Mouse (Mus musculus) kidney, postnatal 36 days (tissue): ENCODE data around the gene Myh7b.

Source experiments
- DNase-seq, 2 experiments: peaks; one replicate each; pipeline ENCODE4 v3.0.0; 2021 to 2022; ENCODE audit warnings: mixed read lengths in 2 of 2

The Myh7b gene

GRCm38 (mm10) chr2:155635961-155636360, 24.9 kb downstream of the Myh7b start:
- no peak for DNase-seq

GRCm38 (mm10) chr2:155636881-155637280, 25.9 kb downstream of the Myh7b start:
- DNase-seq = no peak

- peak; percentile 30 to 68 for DNase-seq
These were observed 26.4 kb downstream of the Myh7b start for GRCm38 (mm10) chr2:155637411-155637810.

GRCm38 (mm10) chr2:155640656-155641055, 29.6 kb downstream of the Myh7b start:
- no peak for DNase-seq

GRCm38 (mm10) chr2:155641540-155642472, 30.8 kb downstream of the Myh7b start:
- peak; percentile 85 to 86 for DNase-seq

- DNase-seq = no peak
These were observed 34.7 kb downstream of the Myh7b start for GRCm38 (mm10) chr2:155645746-155646145.

- DNase-seq = no peak
These were observed 41.6 kb downstream of the Myh7b start for GRCm38 (mm10) chr2:155652618-155653017.

GRCm38 (mm10) chr2:155655759-155656372, 44.9 kb downstream of the Myh7b start:
- no peak for DNase-seq

GRCm38 (mm10) chr2:155662390-155662789, 51.4 kb downstream of the Myh7b start:
- no peak for DNase-seq

GRCm38 (mm10) chr2:155663097-155663496, 52.1 kb downstream of the Myh7b start:
- peak; percentile 63 to 76 for DNase-seq

- DNase-seq = no peak
These were observed 53.0 kb downstream of the Myh7b start for GRCm38 (mm10) chr2:155663910-155664460.

- DNase-seq = no peak
These were observed 56.9 kb downstream of the Myh7b start for GRCm38 (mm10) chr2:155667881-155668280.

GRCm38 (mm10) chr2:155668461-155668860, 57.4 kb downstream of the Myh7b start:
- peak in 1 of 2 experiments; percentile 68 for DNase-seq

- DNase-seq = peak; percentile 26 to 57
These were observed 60.2 kb downstream of the Myh7b start for GRCm38 (mm10) chr2:155671236-155671635.

- peak; percentile 66 to 84 for DNase-seq
These were observed 62.5 kb downstream of the Myh7b start for GRCm38 (mm10) chr2:155673546-155673945.

- no peak for DNase-seq
These were observed 64.1 kb downstream of the Myh7b start for GRCm38 (mm10) chr2:155675118-155675517.

GRCm38 (mm10) chr2:155679586-155680110, 68.6 kb downstream of the Myh7b start:
- no peak for DNase-seq

GRCm38 (mm10) chr2:155680591-155680990, 69.6 kb downstream of the Myh7b start:
- no peak for DNase-seq

- no peak for DNase-seq
These were observed 70.2 kb downstream of the Myh7b start for GRCm38 (mm10) chr2:155681194-155681593.

GRCm38 (mm10) chr2:155681874-155682273, 70.9 kb downstream of the Myh7b start:
- DNase-seq = no peak

GRCm38 (mm10) chr2:155683137-155683536, 72.1 kb downstream of the Myh7b start:
- no peak for DNase-seq

GRCm38 (mm10) chr2:155683821-155684220, 72.8 kb downstream of the Myh7b start:
- DNase-seq = no peak
